Mouse (Mus musculus) layer of hippocampus, adult 2 months (tissue): Measurements from ENCODE around the gene Dnajb5. TPM values are rescaled to one million over a fixed set of nuclear protein-coding genes. Genes with fewer than 3 reads are reported as not detected.

ENCODE experiments used
- DNase-seq, 2 experiments: peaks; one replicate each; pipeline ENCODE4 v3.0.0; 2022; ENCODE audit warnings: low spot score in 2 of 2
- H3K27ac ChIP-seq: fragments of 200-600 bp; 2 replicates; pipeline ENCODE4 v1.8.1; 2022
- H3K4me3 ChIP-seq: fragments of 200-600 bp; 2 replicates; pipeline ENCODE4 v1.8.1; 2022; ENCODE audit warnings: mild to moderate bottlenecking
- CTCF ChIP-seq: fragments of 200-600 bp; conservative IDR thresholded peaks from 2 replicates; pipeline ENCODE4 v1.8.1; 2022; ENCODE audit warnings: antibody characterized with exemption, mild to moderate bottlenecking, moderate library complexity
- total RNA-seq, 2 experiments: library from RNA; stranded (reverse); gene quantifications; 2 replicates each; pipeline ENCODE4 v1.2.3; 2021

The Dnajb5 gene
- total RNA-seq, 2 experiments from 2014 or later, result 187 to 211 TPM

DNA sequence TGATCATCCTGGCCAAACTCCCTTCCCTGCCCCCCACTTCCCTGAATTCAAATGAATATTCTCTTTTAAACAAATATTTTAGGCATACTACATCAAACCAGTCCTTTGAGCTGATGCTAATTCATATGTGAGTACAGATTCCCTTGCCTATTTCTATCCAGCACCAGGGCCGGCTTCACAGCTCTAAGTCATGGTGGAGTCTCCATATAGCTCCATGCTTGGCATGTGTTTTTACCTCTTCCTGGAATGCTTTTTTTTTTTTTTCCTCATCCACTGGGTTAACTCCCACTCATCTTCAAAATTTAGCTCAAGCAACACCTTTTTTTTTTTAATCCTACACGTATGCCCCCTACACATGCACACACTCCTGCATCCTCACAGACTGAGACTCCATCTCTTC, 28.1 kb upstream of the Dnajb5 start:
- peak overlapping the region; percentile 61; the same call in 1 of the 2 replicates for H3K27ac ChIP-seq
- H3K4me3 ChIP-seq, result no peak overlapping the region
- no peak for TF ChIP-seq CTCF
- no peak for DNase-seq

DNA sequence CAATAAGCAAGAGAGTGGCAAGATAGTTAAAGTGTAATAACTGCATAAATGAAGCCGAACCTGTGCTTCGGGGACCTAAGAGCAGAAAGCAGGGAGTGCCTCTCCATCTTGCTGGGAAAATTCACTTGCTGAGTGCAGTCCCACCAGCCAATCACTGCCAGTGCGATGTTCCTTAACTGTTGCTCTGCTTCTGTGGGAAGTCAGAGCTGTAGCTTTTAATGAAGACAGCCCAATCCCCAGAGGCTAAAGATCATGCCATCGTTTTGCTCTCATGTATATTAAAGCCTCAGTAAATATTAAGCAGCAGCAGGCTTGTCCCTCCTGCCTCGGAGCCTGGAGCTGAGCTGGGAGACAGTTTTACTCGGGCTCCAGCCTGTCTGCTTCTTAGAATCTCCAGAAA, 27.6 kb upstream of the Dnajb5 start:
- TF ChIP-seq CTCF, result no peak
- Histone ChIP-seq H3K27ac (0 out of 2 replicates have a peak overlapping the region, but pooled peaks have one; percentile 18), H3K4me3 (no peak overlapping the region)
- no peak for DNase-seq

DNA sequence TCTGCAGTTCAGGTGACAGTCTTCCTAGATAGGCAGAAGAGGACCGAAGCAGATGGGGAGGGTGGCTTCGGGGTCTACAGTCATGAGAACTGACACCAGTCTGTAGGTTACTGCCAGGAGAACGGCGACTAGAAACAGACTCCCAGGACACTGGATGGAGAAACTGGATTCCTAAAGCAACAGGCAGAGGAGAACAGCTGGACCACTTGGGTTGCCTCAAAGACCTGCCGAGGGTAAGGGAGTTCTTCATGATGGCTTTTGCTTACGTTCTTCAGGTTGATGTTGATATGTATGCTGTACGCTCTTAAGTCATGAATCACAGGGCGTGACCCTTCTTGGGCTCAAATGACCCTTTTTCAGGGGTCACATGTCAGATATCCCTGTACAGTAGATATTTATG, 27.2 kb upstream of the Dnajb5 start:
- Histone ChIP-seq H3K4me3 (no peak overlapping the region), H3K27ac (0 out of 2 replicates have a peak overlapping the region, but pooled peaks have one; percentile 18)
- no peak for TF ChIP-seq CTCF
- DNase-seq, result no peak

- no peak for TF ChIP-seq CTCF
- DNase-seq, result no peak
Measured at GRCm38 (mm10) chr4:42924095-42924710, 25.4 kb upstream of the Dnajb5 start.

GRCm38 (mm10) chr4:42928209-42928608, 21.4 kb upstream of the Dnajb5 start:
- Histone ChIP-seq H3K27ac (no peak overlapping the region), H3K4me3 (no peak overlapping the region)
- no peak for DNase-seq
- TF ChIP-seq CTCF, result peak; percentile 49; the same call in 1 of the 2 replicates

More at GRCm38 (mm10) chr4:42924095-42924710, 25.4 kb upstream of the Dnajb5 start:
- Histone ChIP-seq H3K4me3 (no peak overlapping the region), H3K27ac (no peak overlapping the region)

DNA sequence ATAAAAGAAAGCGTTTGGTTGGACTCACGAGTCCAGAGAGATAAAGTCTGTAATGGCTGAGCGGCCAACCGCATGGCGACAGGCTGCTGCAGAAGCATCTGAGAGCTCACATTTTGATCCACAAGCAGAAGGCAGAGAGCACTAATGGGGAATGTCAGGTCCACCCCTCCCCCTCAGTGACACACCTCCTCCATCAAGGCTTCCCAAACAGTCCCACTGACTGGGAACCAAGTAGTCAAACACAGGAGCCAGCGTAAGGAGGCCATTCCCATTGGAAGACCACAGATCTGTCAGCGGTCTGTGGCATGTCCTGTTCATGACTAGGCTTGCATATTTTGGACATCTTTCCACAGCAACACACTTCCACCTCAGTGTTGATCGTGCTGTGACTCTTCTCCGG, 20.7 kb upstream of the Dnajb5 start:
- no peak for DNase-seq
- no peak overlapping the region for H3K4me3 ChIP-seq
- no peak overlapping the region for H3K27ac ChIP-seq
- no peak for TF ChIP-seq CTCF

GRCm38 (mm10) chr4:42932229-42932969, 17.2 kb upstream of the Dnajb5 start:
- Histone ChIP-seq H3K4me3 (no peak overlapping the region), H3K27ac (no peak overlapping the region)
- no peak for TF ChIP-seq CTCF
- peak in 1 of 2 experiments; percentile 6 for DNase-seq

DNA sequence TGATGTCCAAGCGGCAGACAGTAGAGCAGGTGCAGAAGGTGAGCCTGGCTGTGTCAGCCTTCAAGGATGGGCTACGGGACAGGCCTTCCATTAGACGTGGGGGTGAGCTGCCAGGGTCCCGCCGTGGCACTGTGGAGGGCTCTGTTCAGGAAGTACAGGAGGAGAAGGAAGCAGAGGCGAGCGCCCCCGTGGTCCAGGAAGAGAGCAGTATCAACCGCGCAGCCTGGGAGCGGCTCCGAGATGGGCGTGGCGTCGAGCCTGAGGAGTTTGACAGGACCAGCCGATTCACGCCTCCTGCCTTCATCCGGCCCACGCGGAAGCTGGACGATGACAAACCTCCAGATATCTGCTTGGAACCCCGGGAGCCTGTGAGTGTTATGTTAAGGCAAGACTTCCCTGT, 16.0 kb upstream of the Dnajb5 start:
- peak in 1 of 2 experiments; percentile 31 for DNase-seq
- H3K27ac ChIP-seq, result no peak overlapping the region
- TF ChIP-seq CTCF, result peak; percentile 50
- H3K4me3 ChIP-seq, result no peak overlapping the region; the same call in 1 of the 2 replicates

DNA sequence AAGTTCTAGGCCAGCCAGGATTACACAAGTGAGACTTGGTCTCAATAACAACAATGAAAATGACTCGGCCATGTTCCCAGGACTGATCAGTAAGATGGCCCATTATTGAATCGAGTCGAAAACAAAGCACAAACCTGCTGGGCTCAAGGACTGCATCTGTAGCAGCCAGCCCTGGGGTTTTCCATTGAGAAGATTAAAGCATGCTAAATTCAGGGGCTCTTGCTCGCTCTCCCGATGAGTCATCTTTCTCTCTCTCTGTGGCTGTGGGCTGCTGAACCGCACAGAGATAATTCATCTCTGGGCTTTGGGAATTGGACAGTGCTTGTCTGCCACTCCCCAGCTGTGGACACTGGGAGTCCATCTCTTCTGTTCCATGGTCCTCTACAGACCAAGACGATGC, 8.2 kb upstream of the Dnajb5 start:
- no peak for DNase-seq
- H3K27ac ChIP-seq, result peak overlapping the region; percentile 64; the same call in 1 of the 2 replicates
- TF ChIP-seq CTCF, result no peak

DNA sequence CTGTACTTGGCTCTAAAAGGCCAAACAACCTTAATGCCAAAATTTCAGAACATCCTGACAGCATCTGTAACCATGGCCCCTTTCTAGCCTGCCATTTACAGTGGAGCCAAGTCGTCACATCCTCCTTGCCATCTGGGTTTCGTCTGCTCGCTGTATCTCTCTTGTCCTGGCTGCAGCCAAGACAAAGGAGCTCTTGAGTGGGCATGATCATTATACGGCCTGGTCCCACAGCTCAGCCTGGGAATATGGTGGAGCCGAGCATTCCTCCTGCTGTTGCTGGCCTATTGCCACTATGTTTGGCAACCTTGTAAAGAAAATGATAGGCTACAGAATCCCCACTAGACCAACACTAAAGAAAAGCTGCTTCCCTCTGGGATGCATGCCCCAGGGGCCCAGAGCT, 6.3 kb upstream of the Dnajb5 start:
- DNase-seq, result no peak

More for the DNA sequence above, 8.2 kb upstream of the Dnajb5 start:
- H3K4me3 ChIP-seq, result no peak overlapping the region

GRCm38 (mm10) chr4:42944185-42944584, 5.4 kb upstream of the Dnajb5 start:
- DNase-seq, result no peak

More for the DNA sequence above, 6.3 kb upstream of the Dnajb5 start:
- Histone ChIP-seq H3K4me3 (no peak overlapping the region), H3K27ac (peak overlapping the region; percentile 97)
- TF ChIP-seq CTCF, result no peak

DNA sequence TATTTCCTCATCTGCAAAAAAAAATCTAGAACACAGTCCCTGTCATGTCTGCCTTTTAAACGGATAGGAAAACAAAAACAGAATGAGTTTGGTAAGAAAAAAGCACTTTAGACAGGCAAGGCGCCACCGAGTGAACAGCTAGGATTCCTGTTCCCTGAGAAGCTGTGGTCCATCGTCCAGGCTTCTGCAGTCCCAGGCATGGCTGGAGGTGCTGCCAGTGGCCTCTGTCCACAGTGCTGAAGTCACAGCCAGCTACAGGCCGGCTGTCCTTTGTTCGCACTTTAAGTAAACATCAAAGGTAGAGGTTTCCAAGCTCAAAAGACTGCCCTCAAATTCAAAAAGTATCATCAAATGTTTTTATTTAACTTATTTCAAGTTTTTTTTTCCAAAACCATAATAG, 4.6 kb upstream of the Dnajb5 start:
- DNase-seq, result no peak
- Histone ChIP-seq H3K27ac (peak overlapping the region; percentile 97), H3K4me3 (no peak overlapping the region)
- TF ChIP-seq CTCF, result no peak

More at GRCm38 (mm10) chr4:42944185-42944584, 5.4 kb upstream of the Dnajb5 start:
- peak overlapping the region; percentile 97 for H3K27ac ChIP-seq
- no peak for TF ChIP-seq CTCF
- no peak overlapping the region for H3K4me3 ChIP-seq

DNA sequence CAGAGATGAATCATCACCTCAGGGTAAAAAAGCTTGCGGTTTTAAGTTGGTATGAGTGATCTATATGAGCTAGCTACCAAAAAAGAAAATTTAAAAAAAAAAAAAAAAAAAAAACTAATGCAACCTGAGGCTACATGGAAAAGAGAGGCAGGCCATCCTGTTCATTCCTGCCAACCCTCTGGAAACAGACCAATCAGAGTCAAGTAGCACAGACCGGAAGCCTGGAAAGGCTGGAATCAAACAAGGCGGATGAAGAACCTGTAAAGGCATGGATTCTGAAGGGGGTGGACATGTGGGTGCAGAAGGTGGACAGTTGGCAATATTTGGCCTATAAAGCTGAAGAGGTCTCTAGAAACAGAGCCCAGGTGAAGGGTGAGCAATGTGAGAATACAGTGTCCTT, 4.2 kb upstream of the Dnajb5 start:
- no peak for DNase-seq
- no peak for TF ChIP-seq CTCF
- peak overlapping the region; percentile 97 for H3K27ac ChIP-seq
- H3K4me3 ChIP-seq, result no peak overlapping the region
